Mouse (Mus musculus): ENCODE results near the gene Rps6kb2. TPM values are rescaled to one million over a fixed set of nuclear protein-coding genes. Genes with fewer than 3 reads are reported as not detected.

Rps6kb2 gene
- total and polyA plus RNA-seq, 2 experiments from 2014 or later, result 35.2 to 62.0 TPM

DNA sequence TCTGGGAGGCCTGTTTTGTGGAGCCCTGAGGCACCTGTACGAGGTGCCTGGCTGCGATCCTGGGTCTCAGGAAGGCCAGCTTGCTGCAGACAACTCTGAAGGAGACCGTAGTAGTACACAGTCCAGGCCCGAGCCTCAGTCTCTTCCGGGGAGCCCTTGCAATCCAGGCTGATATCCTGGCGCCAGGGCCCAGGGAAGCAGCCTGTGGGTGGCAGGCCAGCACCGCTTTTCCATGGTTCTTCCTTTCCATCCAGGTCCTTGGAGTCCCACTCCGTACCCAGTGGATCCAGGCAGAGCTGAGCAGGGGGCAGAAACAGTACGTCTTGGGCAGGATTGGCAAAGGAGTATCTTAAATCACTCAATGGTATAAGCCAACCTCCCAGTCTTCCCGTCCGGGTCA lies 9.8 kb upstream of the Rps6kb2 start:
- Histone ChIP-seq H3K27me3 (ENCODE audit: control insufficient read depth, insufficient read depth, low read length) (no peaks in the 10 kb centered on the region), H3K4me3 (ENCODE audit: low read depth, low read length) (no peak overlapping the region), H3K4me2 (ENCODE audit: low read depth, low read length) (no peak overlapping the region), H3K9ac (replicated peaks; ENCODE audit: low read depth, low read length) (no peak overlapping the region), H3K27ac (ENCODE audit: low read depth) (peak overlapping the region; percentile 92), H3K9me3 (replicated peaks; ENCODE audit: control insufficient read depth, low read length) (no peaks in the 10 kb centered on the region), H3K4me1 (ENCODE audit: control insufficient read depth, insufficient read depth) (peaks cover 48% of the 10 kb centered on the region), H3K36me3 (replicated peaks; ENCODE audit: control insufficient read depth, insufficient read depth, low read length) (no peaks in the 10 kb centered on the region)
- TF ChIP-seq CTCF (IDR thresholded peaks at IDR 0.05; ENCODE audit: low read depth), result peak; percentile 34
- TF ChIP-seq EP300 (IDR thresholded peaks at IDR 0.05; ENCODE audit: low read depth), result no peak
- 60% methylated on average over 11 of the region's 11 CpGs for WGBS
- no peak for DNase-seq (ENCODE audit: low spot score)
- ATAC-seq (ENCODE audit: insufficient read depth, low read depth), result no peak

DNA sequence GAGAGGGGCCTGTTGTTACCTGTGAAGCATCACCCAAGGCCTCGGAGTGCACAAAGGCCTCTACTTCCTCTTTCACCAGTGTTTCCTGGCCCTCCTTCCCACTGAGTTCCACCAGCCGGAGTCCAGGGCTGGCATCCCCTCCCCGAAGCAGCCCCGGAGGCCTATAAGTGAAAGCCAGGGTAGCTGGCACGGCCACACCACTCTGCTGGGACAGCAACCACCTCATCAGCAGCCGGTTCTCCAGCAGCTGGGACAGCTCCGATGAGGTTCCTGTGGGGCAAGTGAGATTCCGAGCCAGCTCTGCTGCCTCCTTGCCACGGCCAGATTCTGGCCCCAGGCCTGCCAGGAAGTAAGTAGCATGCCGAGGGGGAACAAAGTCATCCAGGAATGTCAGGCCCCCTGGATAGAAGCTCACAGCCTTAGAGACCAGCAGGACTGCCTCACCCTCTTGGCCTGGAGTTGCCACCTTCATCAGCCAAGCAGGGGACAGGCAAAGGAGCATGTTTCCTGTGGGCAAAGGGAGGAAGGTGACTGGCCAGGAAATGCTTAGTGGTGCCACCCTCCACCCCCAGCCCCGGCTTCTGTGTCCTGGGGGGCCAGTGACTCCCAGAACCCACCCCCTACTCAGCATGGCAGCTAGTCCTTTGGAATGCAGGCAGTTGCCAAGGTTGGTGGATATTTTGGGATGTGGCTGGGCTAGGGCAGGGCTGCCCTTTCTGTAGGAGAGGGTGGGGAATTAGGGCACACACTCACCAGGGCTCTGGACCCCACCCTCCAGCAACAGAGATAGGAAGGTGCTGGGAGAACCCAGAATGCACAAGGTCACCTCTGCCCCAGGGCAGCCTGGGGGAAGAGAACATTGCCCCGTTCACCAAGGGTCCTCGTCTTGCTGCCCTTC lies 8.5 kb upstream of the Rps6kb2 start:
- Histone ChIP-seq H3K4me3 (ENCODE audit: low read depth, low read length) (peak overlapping the region; percentile 1; the same call in 1 of the 2 replicates), H3K4me1 (ENCODE audit: control insufficient read depth, insufficient read depth) (peaks cover 51% of the 10 kb centered on the region), H3K36me3 (replicated peaks; ENCODE audit: control insufficient read depth, insufficient read depth, low read length) (no peaks in the 10 kb centered on the region), H3K4me2 (ENCODE audit: low read depth, low read length) (peak overlapping the region; percentile 38), H3K9ac (replicated peaks; ENCODE audit: low read depth, low read length) (peak overlapping the region; percentile 18), H3K27ac (ENCODE audit: low read depth) (peak overlapping the region; percentile 92), H3K9me3 (replicated peaks; ENCODE audit: control insufficient read depth, low read length) (no peaks in the 10 kb centered on the region), H3K27me3 (ENCODE audit: control insufficient read depth, insufficient read depth, low read length) (no peaks in the 10 kb centered on the region)
- WGBS, result 14% methylated on average over 13 of the region's 13 CpGs
- ATAC-seq (ENCODE audit: insufficient read depth, low read depth) (peak; percentile 57), DNase-seq (ENCODE audit: low spot score) (peak; percentile 82)
- TF ChIP-seq CTCF (IDR thresholded peaks at IDR 0.05; ENCODE audit: low read depth), result no peak
- TF ChIP-seq EP300 (IDR thresholded peaks at IDR 0.05; ENCODE audit: low read depth), result 0 out of 2 replicates have a peak, but pooled peaks have one; percentile 16

DNA sequence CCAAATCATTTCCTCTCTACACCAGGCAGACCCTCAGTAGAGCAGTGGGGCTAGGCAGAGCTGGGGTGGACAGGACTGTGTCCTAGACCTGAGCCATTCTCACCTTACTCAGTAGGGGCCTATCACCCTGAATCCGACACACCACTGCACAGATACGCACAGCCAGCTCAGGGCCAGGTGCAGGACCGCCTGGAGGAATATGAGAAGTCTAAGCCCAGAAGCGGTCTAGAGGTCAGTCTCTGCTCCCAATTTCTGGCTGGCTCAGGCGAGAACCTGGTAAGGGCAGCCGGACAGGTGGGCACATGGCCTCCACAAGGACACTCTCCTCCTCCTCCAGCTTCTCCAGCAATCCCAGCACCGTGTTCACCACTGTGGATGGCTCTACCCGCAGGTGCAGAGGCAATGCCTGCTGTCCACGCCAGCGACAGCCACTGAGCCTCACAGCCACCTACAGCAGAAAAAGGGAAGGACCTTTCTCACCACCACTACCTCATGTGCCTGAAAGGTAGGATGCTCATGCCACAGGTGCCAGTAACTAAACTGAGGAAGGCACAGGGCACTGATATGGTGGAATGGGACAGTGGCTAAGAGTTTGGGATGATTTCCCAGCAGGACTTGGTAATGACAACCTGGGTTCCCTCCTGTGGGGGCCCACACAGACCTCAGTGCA lies 7.7 kb upstream of the Rps6kb2 start:
- no peak for ATAC-seq (ENCODE audit: insufficient read depth, low read depth)
- no peak for DNase-seq (ENCODE audit: low spot score)
- peaks cover 47% of the 10 kb centered on the region for H3K4me1 ChIP-seq (ENCODE audit: control insufficient read depth, insufficient read depth)
- H3K4me2 ChIP-seq (ENCODE audit: low read depth, low read length), result peak overlapping the region; percentile 38
- no peak overlapping the region; the same call in 1 of the 2 replicates for H3K4me3 ChIP-seq (ENCODE audit: low read depth, low read length)
- H3K36me3 ChIP-seq (replicated peaks; ENCODE audit: control insufficient read depth, insufficient read depth, low read length), result 0 out of 2 replicates have a peak, but pooled peaks cover 3% of the 10 kb centered on the region
- H3K27ac ChIP-seq (ENCODE audit: low read depth), result peak overlapping the region; percentile 92
- H3K9ac ChIP-seq (replicated peaks; ENCODE audit: low read depth, low read length), result peak overlapping the region; percentile 68; the same call in 1 of the 2 replicates
- H3K9me3 ChIP-seq (replicated peaks; ENCODE audit: control insufficient read depth, low read length), result no peaks in the 10 kb centered on the region
- no peak for TF ChIP-seq CTCF (IDR thresholded peaks at IDR 0.05; ENCODE audit: low read depth)
- TF ChIP-seq EP300 (IDR thresholded peaks at IDR 0.05; ENCODE audit: low read depth), result no peak
- 89% methylated on average over 10 of the region's 10 CpGs for WGBS
- no peaks in the 10 kb centered on the region for H3K27me3 ChIP-seq (ENCODE audit: control insufficient read depth, insufficient read depth, low read length)

DNA sequence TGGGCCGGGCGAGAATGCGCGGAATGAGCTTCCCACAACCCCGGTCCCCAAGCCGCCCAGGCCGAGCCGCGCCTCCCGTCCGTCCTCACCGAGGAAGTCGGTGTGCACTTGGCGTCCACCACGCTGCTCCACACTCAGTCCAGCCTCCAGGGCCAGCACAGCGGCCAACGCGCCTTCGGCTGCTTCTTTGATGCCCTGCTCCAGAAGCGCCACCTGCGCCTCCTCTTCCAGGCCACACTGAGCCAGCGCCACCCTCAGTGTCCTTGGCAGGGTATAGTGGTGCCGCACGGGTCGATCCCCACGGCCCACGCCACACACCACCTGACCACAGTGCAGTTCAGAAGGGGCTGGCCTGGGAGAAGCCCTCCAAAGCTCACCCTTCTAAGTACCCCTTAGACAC lies 6.7 kb upstream of the Rps6kb2 start:
- TF ChIP-seq EP300 (IDR thresholded peaks at IDR 0.05; ENCODE audit: low read depth) (0 out of 2 replicates have a peak, but pooled peaks have one; percentile 16), CTCF (IDR thresholded peaks at IDR 0.05; ENCODE audit: low read depth) (no peak)
- Histone ChIP-seq H3K4me1 (ENCODE audit: control insufficient read depth, insufficient read depth) (peaks cover 38% of the 10 kb centered on the region), H3K27ac (ENCODE audit: low read depth) (peak overlapping the region; percentile 92), H3K9me3 (replicated peaks; ENCODE audit: control insufficient read depth, low read length) (no peaks in the 10 kb centered on the region), H3K9ac (replicated peaks; ENCODE audit: low read depth, low read length) (peak overlapping the region; percentile 68), H3K27me3 (ENCODE audit: control insufficient read depth, insufficient read depth, low read length) (no peaks in the 10 kb centered on the region), H3K4me2 (ENCODE audit: low read depth, low read length) (peak overlapping the region; percentile 73), H3K36me3 (replicated peaks; ENCODE audit: control insufficient read depth, insufficient read depth, low read length) (0 out of 2 replicates have a peak, but pooled peaks cover 8% of the 10 kb centered on the region), H3K4me3 (ENCODE audit: low read depth, low read length) (peak overlapping the region; percentile 40)
- DNase-seq (ENCODE audit: low spot score) (no peak), ATAC-seq (ENCODE audit: insufficient read depth, low read depth) (peak; percentile 1)
- WGBS, result 8% methylated on average over 25 of the region's 27 CpGs

DNA sequence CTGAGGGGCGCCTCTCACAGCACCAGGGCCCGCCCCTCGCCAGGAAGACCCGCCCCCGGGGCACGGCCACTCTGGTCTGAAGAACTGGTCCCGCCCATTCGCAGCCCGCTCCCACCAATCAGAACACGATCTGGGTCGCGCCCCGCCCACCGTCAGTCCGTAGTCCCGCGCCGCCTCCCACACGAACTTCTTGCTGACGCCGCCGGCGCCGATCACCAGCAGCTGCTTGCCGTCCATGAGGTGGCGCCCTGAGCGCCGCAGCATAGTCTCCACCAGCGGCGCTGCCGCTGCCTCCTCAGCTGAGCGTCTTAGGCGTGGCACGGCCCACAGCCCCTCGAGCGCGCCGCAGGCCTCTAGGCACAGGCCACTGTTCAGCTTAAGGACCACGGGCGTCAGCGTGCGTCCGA lies 6.2 kb upstream of the Rps6kb2 start:
- Histone ChIP-seq H3K9ac (replicated peaks; ENCODE audit: low read depth, low read length) (peak overlapping the region; percentile 68), H3K4me1 (ENCODE audit: control insufficient read depth, insufficient read depth) (peaks cover 38% of the 10 kb centered on the region), H3K27me3 (ENCODE audit: control insufficient read depth, insufficient read depth, low read length) (no peaks in the 10 kb centered on the region), H3K4me3 (ENCODE audit: low read depth, low read length) (peak overlapping the region; percentile 40), H3K9me3 (replicated peaks; ENCODE audit: control insufficient read depth, low read length) (no peaks in the 10 kb centered on the region), H3K27ac (ENCODE audit: low read depth) (peak overlapping the region; percentile 92), H3K36me3 (replicated peaks; ENCODE audit: control insufficient read depth, insufficient read depth, low read length) (0 out of 2 replicates have a peak, but pooled peaks cover 8% of the 10 kb centered on the region), H3K4me2 (ENCODE audit: low read depth, low read length) (peak overlapping the region; percentile 73)
- ATAC-seq (ENCODE audit: insufficient read depth, low read depth) (peak; percentile 84), DNase-seq (ENCODE audit: low spot score) (peak; percentile 99)
- WGBS, result under 1% methylated on average over 43 of the region's 43 CpGs
- peak; percentile 65; the same call in 1 of the 2 replicates for TF ChIP-seq EP300 (IDR thresholded peaks at IDR 0.05; ENCODE audit: low read depth)
- peak; percentile 95 for TF ChIP-seq CTCF (IDR thresholded peaks at IDR 0.05; ENCODE audit: low read depth)
